Mouse (Mus musculus) heart, postnatal 25 days (tissue): ENCODE data around the gene Cdrt4. TPM values are rescaled to one million over a fixed set of nuclear protein-coding genes. Genes with fewer than 3 reads are reported as not detected.
A peak's percentile ranks its signal among the peaks of the same experiment; 100 is the strongest.

Source experiments
- DNase-seq: peaks from one replicate; pipeline ENCODE4 v3.0.0; 2022; ENCODE audit warnings: low spot score
- intact Hi-C: fragments of 180-260 bp; cut with DNase I; formaldehyde crosslinking; loops from one replicate; pipeline ENCODE4 v1.15.1; 2025
- total RNA-seq, 2 experiments: library from RNA; stranded (reverse); gene quantifications; 2 replicates each; pipeline ENCODE4 v1.2.3; 2021

The Cdrt4 gene
- total RNA-seq, 2 experiments from 2014 or later, result not detected

DNA sequence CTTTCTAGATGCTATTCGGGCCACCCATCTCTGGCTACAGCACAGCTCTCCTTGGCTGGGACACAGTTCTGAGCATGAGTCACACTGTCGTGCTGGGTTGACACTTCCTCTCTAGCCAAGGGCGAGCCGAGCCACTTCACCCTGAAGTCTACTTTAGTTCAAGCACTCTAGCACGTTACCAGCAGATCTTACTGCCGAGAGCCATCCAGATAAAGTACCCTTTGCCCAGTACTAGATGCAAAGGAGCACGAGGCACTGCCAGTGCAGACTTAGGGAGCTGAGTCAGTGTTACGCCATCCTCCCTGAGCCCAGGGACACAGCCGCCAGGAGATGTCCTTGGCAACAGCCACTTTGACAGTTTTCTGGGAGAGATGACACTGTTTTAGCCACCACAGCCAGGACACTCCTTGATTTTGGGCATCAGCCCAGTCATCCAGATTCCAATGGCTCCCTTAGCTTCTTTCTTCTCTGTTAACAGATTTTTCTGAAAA, 75.7 kb downstream of the Cdrt4 start:
- intact Hi-C loops, result loop anchor here (5.0 kb wide), 1 partner anchor 106 kb away; no protein-coding TSS in a partner anchor
- peak; percentile 63 for DNase-seq

DNA sequence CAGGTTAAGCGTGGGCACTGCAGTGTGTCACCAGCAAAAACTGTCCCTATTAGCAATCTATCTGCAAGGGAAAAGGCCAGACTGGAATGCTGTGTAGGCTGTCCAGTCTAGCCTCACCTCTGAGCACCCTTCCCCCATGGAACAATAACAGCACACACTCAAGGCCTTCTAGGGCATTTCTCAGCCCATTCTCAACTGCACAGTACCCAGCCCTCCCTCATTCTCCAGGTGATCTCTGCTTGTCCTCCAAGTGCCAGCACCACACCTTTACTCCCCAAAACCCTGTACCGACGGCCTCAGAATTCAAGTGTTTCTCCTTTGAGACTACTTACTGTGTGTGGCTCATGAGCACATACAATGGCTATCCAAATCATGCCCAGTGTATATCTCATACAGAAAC, 77.1 kb downstream of the Cdrt4 start:
- intact Hi-C loops, result loop anchor here (5.0 kb wide), 1 partner anchor 104 kb away; no protein-coding TSS in a partner anchor

DNA sequence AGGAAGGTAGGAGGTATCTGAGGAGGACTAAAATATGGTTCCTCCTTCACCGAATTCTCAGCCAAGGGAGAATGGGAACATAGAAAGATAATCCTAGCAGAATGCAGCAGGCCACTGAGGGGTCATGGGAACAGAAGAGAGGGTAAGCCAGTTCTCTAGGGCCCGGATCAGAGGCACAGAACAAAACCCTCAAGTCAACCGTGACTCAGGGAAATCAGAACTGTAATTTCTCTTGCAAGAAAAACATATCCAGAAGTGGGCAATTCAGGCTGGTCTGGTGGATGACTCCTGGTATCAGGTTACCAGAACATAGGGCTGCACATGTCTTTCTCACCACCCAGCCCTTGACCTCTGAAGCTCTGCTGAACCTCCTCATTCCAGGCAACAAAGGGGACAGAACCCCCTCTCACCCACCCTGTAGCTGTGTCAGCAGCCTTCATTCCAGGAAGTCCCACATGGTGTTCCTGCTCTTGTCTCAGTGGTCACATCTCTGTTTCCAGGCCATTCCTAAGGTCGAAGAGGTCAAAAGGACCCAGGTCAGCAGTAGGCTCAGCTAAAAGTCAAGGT, 78.2 kb downstream of the Cdrt4 start:
- intact Hi-C loops, result loop anchor here (5.0 kb wide), 1 partner anchor 103 kb away; no protein-coding TSS in a partner anchor
- no peak for DNase-seq

More for the DNA sequence above, 77.1 kb downstream of the Cdrt4 start:
- no peak for DNase-seq

DNA sequence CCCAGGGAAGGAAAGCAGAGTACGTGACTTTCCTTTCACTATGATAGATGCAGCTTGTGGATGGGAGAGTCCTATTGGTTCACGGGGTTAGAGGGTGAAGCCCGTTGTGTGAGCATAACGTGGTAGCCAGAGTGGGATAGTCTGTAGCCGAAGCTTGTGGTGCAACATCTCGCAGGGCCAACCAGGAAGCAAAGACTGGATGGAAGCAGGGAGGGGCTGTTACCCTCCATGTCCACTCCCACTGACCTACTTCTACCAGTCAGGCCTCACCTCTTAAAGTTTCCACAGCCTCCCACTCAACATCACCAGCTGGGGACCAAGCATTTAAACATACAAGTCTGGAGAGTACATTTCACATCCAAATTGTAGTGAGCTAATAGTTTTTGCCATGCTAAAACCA, 78.7 kb downstream of the Cdrt4 start:
- no peak for DNase-seq
- intact Hi-C loops, result loop anchor here (5.0 kb wide), 1 partner anchor 103 kb away; no protein-coding TSS in a partner anchor

DNA sequence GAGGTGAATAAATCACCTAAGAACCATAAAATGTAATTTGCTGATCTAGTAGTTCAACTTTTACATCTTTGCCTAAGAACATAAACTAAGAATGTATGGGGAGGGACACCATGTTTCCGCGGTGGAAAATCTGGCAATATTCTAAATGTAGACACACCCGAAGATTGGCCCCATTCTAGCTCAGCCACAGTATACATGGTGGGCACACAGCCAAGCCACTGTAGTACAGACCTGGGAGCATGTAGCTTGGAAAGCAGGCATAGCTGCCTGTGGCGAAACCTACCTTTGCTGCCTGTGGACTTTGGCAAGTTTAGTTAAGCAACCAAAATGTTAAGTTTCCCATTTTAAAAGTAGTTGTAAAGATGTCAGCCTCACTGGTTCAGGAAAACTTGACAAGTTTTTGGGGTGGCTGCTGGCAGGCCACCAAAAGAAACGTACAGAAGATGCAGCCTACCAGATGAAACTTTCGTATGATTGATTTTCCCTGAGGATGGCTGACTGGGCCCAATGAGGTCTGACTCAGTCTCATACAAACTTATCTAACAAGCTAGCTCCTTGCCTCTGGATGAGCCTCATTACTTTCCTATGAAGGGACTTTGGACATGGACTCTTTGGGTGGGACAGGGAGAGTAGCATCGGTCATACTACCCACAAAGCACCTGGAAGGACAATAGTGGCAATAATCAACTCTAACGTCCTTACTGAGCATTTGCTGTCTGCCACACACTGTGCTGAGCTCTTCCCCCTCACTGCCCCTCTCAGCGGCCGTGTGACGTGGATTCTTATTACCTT, 84.6 kb downstream of the Cdrt4 start:
- DNase-seq, result no peak
- intact Hi-C loops, result no loop called here

DNA sequence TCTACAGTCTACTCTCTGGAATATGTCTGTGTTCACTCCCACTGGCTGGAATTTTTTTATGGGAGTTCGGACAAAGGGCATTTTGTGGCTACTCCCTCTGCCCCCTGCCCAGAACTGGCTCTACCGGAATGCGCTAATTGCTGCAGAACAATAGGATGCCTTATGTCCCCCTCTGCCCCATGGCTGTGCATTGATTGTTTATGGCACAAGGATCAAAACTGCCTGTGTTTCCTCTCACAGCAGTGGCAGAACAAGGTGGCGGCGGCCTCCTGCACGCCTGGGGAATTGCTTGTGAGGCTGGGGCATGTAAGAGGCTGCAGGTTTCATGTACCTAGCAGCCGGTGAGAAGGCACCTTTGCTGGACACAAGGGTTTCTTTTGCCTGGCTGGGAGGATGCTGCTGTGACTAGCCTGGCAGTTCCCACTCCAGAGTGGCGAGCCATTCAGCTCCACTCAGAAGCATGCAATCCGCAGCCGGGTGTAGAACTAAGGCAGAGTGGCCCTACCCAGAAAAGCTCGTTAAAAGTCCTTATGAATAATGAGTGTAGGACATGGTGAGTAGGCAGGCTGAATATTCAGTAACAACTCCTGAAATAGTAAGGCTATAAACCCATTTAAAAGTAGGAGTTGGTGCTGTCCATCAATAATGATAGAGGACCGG, 89.1 kb downstream of the Cdrt4 start:
- no peak for DNase-seq
- intact Hi-C loops, result no loop called here

Other genes starting within 250 kb of the Cdrt4 start
- gene Zfp287, start 219.3 kb upstream of the Cdrt4 start, total RNA-seq, result 1 to 10 TPM; 2.4 to 2.8 TPM
- gene Gm10428, start 198.1 kb upstream of the Cdrt4 start, total RNA-seq, result not detected
- gene Zfp286, start 161.7 kb upstream of the Cdrt4 start, total RNA-seq, result 1 to 10 TPM; 1.6 to 2.3 TPM
- gene Trim16, start 131.0 kb upstream of the Cdrt4 start, total RNA-seq, result 1 to 10 TPM; 5.4 to 6.5 TPM
- gene Fbxw10, start 104.1 kb upstream of the Cdrt4 start, total RNA-seq, result under 1 TPM; 0.17 to 0.26 TPM
- 10 to 100 TPM; 20.4 to 23.6 TPM for gene Tvp23b, start 71.7 kb upstream of the Cdrt4 start, total RNA-seq
- not detected for gene Tekt3, start 110.5 kb downstream of the Cdrt4 start, total RNA-seq
- 10 to 100 TPM; 55.9 to 63.6 TPM for gene Pmp22, start 177.8 kb downstream of the Cdrt4 start, total RNA-seq